Mouse (Mus musculus) liver, embryonic 14.5 days (tissue): ENCODE data around the gene Prrg2. TPM values are rescaled to one million over a fixed set of nuclear protein-coding genes. Genes with fewer than 3 reads are reported as not detected.

Source experiments
- ATAC-seq: fragments of 200-750 bp; cut with Nextera tagmentation; 2 replicates; pipeline ENCODE4 v1.8.0; 2017; ENCODE audit warnings: moderate number of reproducible peaks, mild to moderate bottlenecking, moderate library complexity; ENCODE audit not compliant: insufficient read depth
- DNase-seq, 3 experiments: peaks; one replicate each; pipeline ENCODE4 v3.0.0-alpha.2; 2012 to 2013; ENCODE audit warnings: low read depth in 3 of 3, low spot score in 3 of 3
- H3K27ac ChIP-seq: fragments of 300-500 bp; sonication (generic); 2 replicates; pipeline ENCODE4 v1.5.1; 2014; ENCODE audit warnings: moderate library complexity, mild to moderate bottlenecking, control low read depth, inconsistent platforms
- H3K27me3 ChIP-seq: fragments of 300-500 bp; sonication (generic); 2 replicates; pipeline ENCODE4 v1.6.1; 2014; ENCODE audit warnings: mild to moderate bottlenecking, low read length, moderate library complexity; ENCODE audit not compliant: control insufficient read depth, insufficient read depth
- H3K36me3 ChIP-seq: fragments of 300-500 bp; sonication (generic); replicated peaks from 2 replicates; pipeline ENCODE4 v1.6.1; 2014; ENCODE audit warnings: low read depth; ENCODE audit not compliant: control insufficient read depth, insufficient read depth
- H3K4me1 ChIP-seq, 2 experiments: fragments of 200-500 bp in 1 of 2; fragments of 300-500 bp in 1 of 2; sonication (generic) in 1 of 2; replicated peaks; 2 replicates each; pipeline ENCODE4 v1.6.1; 2012 to 2014; ENCODE audit warnings: antibody characterized with exemption in 1 of 2, inconsistent platforms in 1 of 2, low read length in 1 of 2; ENCODE audit not compliant: control insufficient read depth in 2 of 2, insufficient read depth in 2 of 2
- H3K4me2 ChIP-seq: fragments of 300-500 bp; sonication (generic); 2 replicates; pipeline ENCODE4 v1.6.1; 2014; ENCODE audit warnings: low read depth, mild to moderate bottlenecking, control low read depth, moderate library complexity
- H3K4me3 ChIP-seq, 2 experiments: fragments of 200-500 bp in 1 of 2; fragments of 300-500 bp in 1 of 2; sonication (generic) in 1 of 2; 2 replicates each; pipeline ENCODE4 v1.5.1; 2012 to 2014; ENCODE audit warnings: low read depth in 2 of 2, low read length in 2 of 2, mild to moderate bottlenecking in 2 of 2, control low read depth in 1 of 2, inconsistent platforms in 1 of 2, moderate library complexity in 1 of 2; ENCODE audit not compliant: insufficient read depth in 1 of 2
- H3K9ac ChIP-seq: fragments of 300-500 bp; sonication (generic); replicated peaks from 2 replicates; pipeline ENCODE4 v1.6.1; 2014; ENCODE audit warnings: mild to moderate bottlenecking, control low read depth, moderate library complexity
- H3K9me3 ChIP-seq: fragments of 300-500 bp; sonication (generic); 2 replicates; pipeline ENCODE4 v1.6.1; 2016; ENCODE audit warnings: low read length, mixed read lengths; ENCODE audit not compliant: control insufficient read depth
- CTCF ChIP-seq: IDR thresholded peaks from 2 replicates; pipeline ENCODE4 v1.5.1; 2016; ENCODE audit warnings: antibody characterized with exemption, low read depth, control low read depth
- EP300 ChIP-seq: IDR thresholded peaks from 2 replicates; pipeline ENCODE4 v1.6.1; 2016; ENCODE audit warnings: antibody characterized with exemption, low read depth
- WGBS: fragments of 180-500 bp; shearing (Covaris S2); extraction: QIAGEN DNeasy Blood & Tissue Kit; methylation state at CpG from one replicate; pipeline ENCODE4 v1.1.7; 2014; ENCODE audit not compliant: insufficient replicate concordance; 5-methylcytosine and 5-hydroxymethylcytosine counted together
- polyA plus RNA-seq, 2 experiments: library from polyadenylated mRNA; depleted of rRNA in 1 of 2; stranded (reverse) in 1 of 2; unstranded in 1 of 2; fragments of >200 nt; fragmentation: Nextera tagmentation in 1 of 2; extraction: Ambion mirVana in 1 of 2; gene quantifications; 2 replicates each; pipeline versions ENCODE4 v1.2.1 to v1.2.3; 2012 to 2014

Gene Prrg2
- polyA plus RNA-seq, 2 experiments, result 6.2 to 8.5 TPM

GRCm38 (mm10) chr7:45050945-45051600 is 11.4 kb downstream of the Prrg2 start:
- ATAC-seq (no peak), DNase-seq (peak; percentile 52 to 63 (median 61))
- H3K36me3 ChIP-seq, result peaks cover 12% of the 10 kb centered on the region
- WGBS, result 22% methylated on average over 16 of the region's 16 CpGs
- H3K27me3 ChIP-seq, result no peaks in the 10 kb centered on the region
- H3K9ac ChIP-seq, result no peak overlapping the region
- peak overlapping the region; percentile 65 to 68 for H3K4me3 ChIP-seq
- H3K27ac ChIP-seq, result no peak overlapping the region
- TF ChIP-seq CTCF, result no peak
- no peak for TF ChIP-seq EP300
- peaks cover 14% of the 10 kb centered on the region in 2 experiments for H3K4me1 ChIP-seq
- H3K4me2 ChIP-seq, result peak overlapping the region; percentile 84
- no peaks in the 10 kb centered on the region for H3K9me3 ChIP-seq

- Histone ChIP-seq H3K36me3 (peaks cover 16% of the 10 kb centered on the region), H3K4me3 (no peak overlapping the region), H3K9ac (no peak overlapping the region), H3K4me2 (no peak overlapping the region), H3K27ac (no peak overlapping the region), H3K4me1 (peaks cover 9 to 14% of the 10 kb centered on the region in 2 experiments), H3K9me3 (no peaks in the 10 kb centered on the region), H3K27me3 (no peaks in the 10 kb centered on the region)
- DNase-seq (no peak), ATAC-seq (no peak)
- no peak for TF ChIP-seq EP300
- TF ChIP-seq CTCF, result no peak
- 82% methylated on average over 23 of the region's 23 CpGs for WGBS
Observed at GRCm38 (mm10) chr7:45048923-45049657, 13.4 kb downstream of the Prrg2 start.

- Histone ChIP-seq H3K9ac (no peak overlapping the region), H3K27me3 (no peaks in the 10 kb centered on the region), H3K27ac (no peak overlapping the region), H3K4me3 (no peak overlapping the region), H3K4me2 (no peak overlapping the region), H3K36me3 (peaks cover 16% of the 10 kb centered on the region), H3K9me3 (no peaks in the 10 kb centered on the region), H3K4me1 (peaks cover 9 to 14% of the 10 kb centered on the region in 2 experiments)
- 89% methylated on average over 38 of the region's 38 CpGs for WGBS
- DNase-seq (no peak), ATAC-seq (no peak)
- TF ChIP-seq CTCF (0 out of 2 replicates have a peak, but pooled peaks have one; percentile 8), EP300 (no peak)
Observed at GRCm38 (mm10) chr7:45048001-45048890, 14.2 kb downstream of the Prrg2 start.

- Histone ChIP-seq H3K4me3 (no peak overlapping the region), H3K4me2 (no peak overlapping the region), H3K4me1 (peaks cover 9 to 14% of the 10 kb centered on the region in 2 experiments), H3K9ac (no peak overlapping the region), H3K9me3 (no peaks in the 10 kb centered on the region), H3K27me3 (no peaks in the 10 kb centered on the region), H3K36me3 (peaks cover 19% of the 10 kb centered on the region), H3K27ac (no peak overlapping the region)
- no peak for TF ChIP-seq EP300
- TF ChIP-seq CTCF, result no peak
- ATAC-seq (no peak), DNase-seq (no peak)
- WGBS, result 92% methylated on average over 14 of the region's 14 CpGs
Observed at GRCm38 (mm10) chr7:45047491-45047890, 15.0 kb downstream of the Prrg2 start.
